Mouse (Mus musculus): ENCODE data around the gene Dag1. TPM values are rescaled to one million over a fixed set of nuclear protein-coding genes. Genes with fewer than 3 reads are reported as not detected.
"Not testable (repeated sequence)": the region's sequence is repeated elsewhere in the genome, so short reads cannot be mapped to it uniquely, and the experiment has no call there.

Dag1 gene
- total RNA-seq (2021), result 100 to 1,000 TPM; 119 to 120 TPM
- long read RNA-seq, experiment 1, partial matches to known transcripts, result 0 of 7 reads
- long read RNA-seq, experiment 1, other reads (novel, unspliced or antisense), result 7 of 7 reads
- long read RNA-seq, experiment 2, full-length matches to known transcripts, result 5 of 19 reads
- long read RNA-seq, experiment 2, partial matches to known transcripts, result 0 of 19 reads
- long read RNA-seq, experiment 2, other reads (novel, unspliced or antisense), result 14 of 19 reads

DNA sequence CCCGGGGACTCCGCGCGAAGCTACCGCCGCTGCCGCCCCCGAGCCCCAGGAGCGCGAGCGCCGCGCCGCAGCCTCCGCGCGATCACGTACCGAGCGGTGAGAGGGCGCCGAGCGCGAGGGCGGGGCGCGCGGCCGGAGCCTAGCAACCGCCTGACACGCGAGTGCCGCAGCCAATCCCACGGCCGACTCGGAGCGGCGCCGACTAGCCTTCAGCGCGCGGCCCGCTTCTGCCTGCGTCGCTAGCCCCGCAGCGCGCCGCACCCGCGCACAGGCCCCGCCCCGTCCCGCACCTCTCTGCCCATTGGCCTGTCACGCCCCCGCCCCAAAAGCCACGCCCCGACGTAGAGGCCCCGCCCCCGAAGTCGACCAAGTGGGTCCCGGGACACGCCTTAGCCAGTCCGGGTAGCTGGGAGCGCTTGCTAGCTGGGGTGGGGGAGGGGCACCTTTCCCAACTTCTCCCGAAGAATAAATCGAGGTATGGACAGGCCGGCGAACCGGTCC is at the start of gene Dag1:
TSS of gene Dag1 (minus strand) at position 269 of the 501 bp plus-strand sequence.
- DNase-seq (ENCODE audit: low spot score in 2 of 2), result peak; percentile 95 to 98

DNA sequence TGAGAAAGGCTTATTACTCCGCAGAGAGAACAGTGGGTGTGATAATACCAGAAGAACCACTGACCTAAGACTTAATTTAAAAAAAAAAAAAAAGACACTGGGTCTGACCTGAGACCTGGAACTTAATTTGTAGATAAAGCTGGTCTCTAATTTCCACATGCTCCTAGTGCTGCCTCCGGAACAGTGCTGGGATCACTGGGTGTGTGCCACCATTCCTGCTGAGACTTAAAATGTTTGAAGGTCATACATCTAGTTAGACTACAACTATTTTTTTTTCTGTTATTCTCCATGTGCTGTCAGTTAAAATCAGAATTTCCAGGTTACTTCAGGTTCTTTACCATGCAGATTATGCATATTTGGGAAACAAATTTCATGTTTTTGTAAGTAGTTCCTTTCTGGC is 44.4 kb upstream of the Dag1 start:
- no peak for DNase-seq (ENCODE audit: low spot score in 2 of 2)

DNA sequence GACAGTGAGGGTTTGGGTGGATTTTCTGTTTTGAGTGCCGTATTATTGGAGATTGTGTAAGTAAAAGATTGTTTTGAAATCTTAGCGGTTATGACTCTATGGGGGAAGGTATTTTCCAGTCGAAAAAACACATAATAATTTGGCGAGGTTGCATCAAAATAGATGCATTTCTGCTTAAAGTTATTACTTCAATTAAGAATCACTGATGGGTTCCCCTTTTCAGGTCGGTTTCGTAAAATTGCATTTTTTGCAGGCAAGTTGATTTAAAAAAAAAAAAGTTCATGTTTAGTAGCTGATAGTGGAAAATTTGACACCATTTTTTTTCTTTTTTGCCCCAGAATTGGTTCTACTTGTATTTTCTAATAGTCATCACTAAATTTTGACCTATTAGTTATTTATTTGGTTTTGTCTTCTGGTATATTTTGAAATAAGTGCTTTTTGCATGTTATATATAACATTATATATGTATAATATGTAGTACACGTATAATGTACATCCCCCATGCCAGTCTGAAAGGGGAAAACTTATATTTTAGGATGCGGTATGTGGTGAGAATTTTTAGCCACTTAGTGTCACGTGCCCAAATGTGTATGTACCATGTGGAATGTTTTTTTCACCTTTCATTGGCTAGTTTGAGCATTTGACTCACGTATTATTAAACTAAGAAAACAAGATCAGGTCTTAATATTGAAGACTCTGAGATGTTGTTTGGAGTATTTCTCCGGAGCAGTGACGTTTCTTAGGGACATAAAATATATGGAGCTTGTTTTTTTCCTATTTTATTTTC is 43.5 kb upstream of the Dag1 start:
- DNase-seq (ENCODE audit: low spot score in 2 of 2), result no peak

GRCm38 (mm10) chr9:108306571-108306980 is 42.8 kb upstream of the Dag1 start:
- DNase-seq (ENCODE audit: low spot score in 2 of 2), result no peak

DNA sequence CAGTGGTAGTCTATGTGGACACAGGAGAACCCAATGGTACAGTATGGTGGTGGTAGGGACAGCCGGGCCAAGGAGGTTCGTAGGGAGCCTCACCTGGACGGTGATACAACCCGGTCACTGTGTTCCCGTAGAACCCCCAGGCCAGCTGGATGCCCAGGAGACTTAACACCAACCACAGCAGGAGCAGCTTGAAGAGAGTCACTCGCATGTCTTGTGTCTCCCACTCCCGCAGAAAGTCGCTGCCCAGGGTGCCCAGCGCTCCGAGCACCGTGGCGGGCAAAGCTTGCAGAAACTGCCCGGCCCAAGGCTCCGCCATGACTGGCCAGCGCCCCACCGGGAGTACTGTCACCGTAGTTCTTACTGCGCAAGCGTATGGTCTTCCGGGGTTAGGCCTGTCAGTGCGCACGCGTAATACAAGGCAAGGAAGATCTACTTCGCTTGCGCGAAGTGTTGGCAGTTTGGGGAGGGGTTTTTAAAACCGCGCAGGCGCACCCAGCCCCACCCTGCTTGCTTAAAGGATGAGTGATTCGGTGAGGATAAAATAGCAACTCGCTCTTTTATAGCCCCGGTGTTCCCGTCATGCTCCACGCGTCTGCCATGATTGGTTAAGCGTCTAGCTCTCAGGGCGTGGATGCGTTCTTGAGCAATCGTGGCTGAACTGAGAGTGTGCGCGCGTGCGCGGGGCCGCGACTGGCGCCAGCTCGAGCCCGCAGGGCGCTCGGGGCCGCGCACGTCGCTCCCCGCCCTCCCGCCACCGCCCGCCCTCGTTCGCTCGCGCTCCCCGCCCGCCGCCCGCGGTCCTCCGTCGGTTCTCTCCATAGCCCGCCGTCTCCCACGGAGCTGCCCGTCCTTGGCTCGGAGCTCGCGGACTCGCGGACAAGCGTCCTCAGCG is 42.1 kb upstream of the Dag1 start, which contains the start of the genes Rhoa and Tcta:
TSS of gene Rhoa (plus strand) at position 501 of the 892 bp plus-strand sequence.
TSS of gene Tcta (minus strand) at position 532 of the 892 bp plus-strand sequence.
- DNase-seq (ENCODE audit: low spot score in 2 of 2), result peak; percentile 97 to 100

- DNase-seq (ENCODE audit: low spot score in 2 of 2), result no peak
Measured at GRCm38 (mm10) chr9:108305170-108305569, 41.4 kb upstream of the Dag1 start.

GRCm38 (mm10) chr9:108304716-108305115 is 41.0 kb upstream of the Dag1 start:
- no peak for DNase-seq (ENCODE audit: low spot score in 2 of 2)

- DNase-seq (ENCODE audit: low spot score in 2 of 2), result no peak
Measured at GRCm38 (mm10) chr9:108301853-108302252, 38.1 kb upstream of the Dag1 start.

DNA sequence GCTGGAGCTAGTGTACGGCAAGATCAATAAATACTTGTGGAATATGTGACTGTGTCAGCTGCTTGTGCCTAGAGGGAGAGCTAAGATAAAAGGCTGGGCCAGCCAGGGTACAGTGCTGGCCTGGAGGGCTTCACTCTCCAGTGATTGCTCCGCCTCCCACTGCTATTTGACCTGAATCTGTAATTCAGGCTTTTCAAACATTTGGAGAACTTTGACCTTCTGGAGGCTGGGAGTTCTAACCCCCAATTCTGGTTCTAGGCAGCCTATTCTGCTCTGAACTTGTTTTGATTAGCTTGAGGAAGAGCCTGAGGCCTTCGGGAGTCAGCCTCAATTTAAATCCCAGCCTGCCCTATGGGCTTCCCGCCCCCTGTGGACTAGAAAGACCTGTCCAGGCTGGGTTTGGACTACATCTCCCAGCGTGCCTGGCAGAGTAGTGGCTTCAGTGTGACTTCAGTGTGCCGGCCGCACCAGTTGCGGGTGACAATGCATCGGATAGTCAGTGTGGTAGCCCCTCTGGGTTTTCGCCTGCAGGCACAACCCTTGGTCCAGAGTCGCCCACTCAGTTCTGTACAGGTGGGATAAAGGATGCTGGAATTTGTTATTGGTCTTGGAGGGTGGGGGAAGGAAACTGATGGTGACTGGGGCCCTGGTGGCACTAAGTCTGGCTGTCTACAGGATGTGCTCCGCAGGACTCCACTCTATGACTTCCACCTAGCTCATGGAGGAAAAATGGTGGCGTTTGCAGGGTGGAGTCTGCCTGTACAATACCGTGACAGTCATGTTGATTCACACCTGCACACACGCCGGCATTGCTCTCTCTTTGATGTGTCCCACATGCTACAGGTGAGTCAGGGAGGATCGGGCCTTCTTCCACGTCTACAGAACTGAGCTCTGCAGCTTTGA is 32.9 kb upstream of the Dag1 start, which contains the start of gene Amt:
TSS of gene Amt (plus strand) at position 401 of the 903 bp plus-strand sequence.
- no peak for DNase-seq (ENCODE audit: low spot score in 2 of 2)

DNA sequence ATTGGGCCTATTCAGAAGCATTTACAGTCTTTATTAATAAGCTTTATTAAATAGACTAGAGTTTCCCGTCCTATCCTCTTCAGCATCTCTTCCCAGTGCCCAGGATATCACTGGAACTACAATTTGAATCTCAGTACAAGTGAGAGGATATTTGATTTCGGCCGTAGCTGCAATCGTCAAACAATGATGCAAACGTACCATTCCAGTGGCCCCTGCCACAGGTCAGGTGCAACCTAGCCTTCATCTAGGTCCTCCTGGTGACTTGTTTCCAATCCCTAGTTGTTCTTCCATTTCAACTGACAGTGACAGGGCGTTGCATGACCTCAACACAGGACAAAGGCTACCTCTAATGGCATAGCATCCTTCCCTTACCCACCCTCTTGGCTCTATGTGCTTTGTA is 27.0 kb upstream of the Dag1 start:
- DNase-seq (ENCODE audit: low spot score in 2 of 2), result no peak

DNA sequence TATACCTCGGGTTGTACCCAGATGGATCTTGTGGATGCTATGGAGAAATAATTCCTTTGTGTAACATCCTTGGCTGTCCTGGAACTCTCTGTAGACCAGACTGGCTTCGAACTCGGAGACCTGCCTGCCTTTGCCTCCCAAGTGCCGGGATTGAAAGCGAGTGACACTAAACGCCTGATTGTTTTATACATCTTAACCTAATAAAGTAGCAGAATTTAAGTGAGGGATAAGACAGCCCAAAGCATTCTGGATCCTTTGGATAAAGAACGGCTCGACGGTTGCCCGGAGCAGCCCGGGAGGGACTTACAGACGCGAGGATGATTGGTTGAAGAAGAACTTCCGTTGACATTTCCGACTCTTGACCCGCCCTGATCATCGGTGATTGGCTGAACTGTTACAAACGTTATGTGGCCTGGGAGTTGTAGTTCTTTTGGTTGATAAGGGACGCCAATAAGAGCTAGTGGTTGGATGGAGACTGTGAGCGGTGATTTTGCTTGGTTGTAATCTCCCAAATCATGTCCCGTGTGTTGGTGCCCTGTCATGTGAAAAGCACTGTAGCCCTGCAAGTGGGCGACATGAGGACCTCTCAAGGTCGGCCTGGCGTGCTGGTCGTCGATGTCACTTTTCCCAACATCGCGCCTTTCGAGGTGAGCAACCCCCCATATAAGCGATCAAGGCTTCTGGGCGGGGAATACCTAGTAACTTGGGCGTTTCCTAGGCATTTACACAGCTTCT is 26.4 kb upstream of the Dag1 start, which contains the start of gene Nicn1:
TSS of gene Nicn1 (plus strand) at position 414 of the 735 bp plus-strand sequence.
- DNase-seq (ENCODE audit: low spot score in 2 of 2), result peak; percentile 90 to 98

GRCm38 (mm10) chr9:108289347-108289746 is 25.6 kb upstream of the Dag1 start:
- no peak for DNase-seq (ENCODE audit: low spot score in 2 of 2)

GRCm38 (mm10) chr9:108287526-108288238 is 23.9 kb upstream of the Dag1 start:
- DNase-seq (ENCODE audit: low spot score in 2 of 2), result not testable (repeated sequence)

GRCm38 (mm10) chr9:108284410-108284809 is 20.7 kb upstream of the Dag1 start:
- DNase-seq (ENCODE audit: low spot score in 2 of 2), result peak; percentile 42 to 72

GRCm38 (mm10) chr9:108280071-108280828 is 16.5 kb upstream of the Dag1 start:
- DNase-seq (ENCODE audit: low spot score in 2 of 2), result peak in 1 of 2 experiments; percentile 52

GRCm38 (mm10) chr9:108278697-108279450 is 15.1 kb upstream of the Dag1 start:
- DNase-seq (ENCODE audit: low spot score in 2 of 2), result no peak

GRCm38 (mm10) chr9:108275331-108275659 is 11.5 kb upstream of the Dag1 start:
- DNase-seq (ENCODE audit: low spot score in 2 of 2), result no peak

Data from layer of hippocampus, postnatal 14 days (tissue).